Mouse (Mus musculus) bone marrow, adult 2 months (tissue): ENCODE measurements around the gene Vps11. TPM values are rescaled to one million over a fixed set of nuclear protein-coding genes. Genes with fewer than 3 reads are reported as not detected.
A peak's percentile ranks its signal among the peaks of the same experiment; 100 is the strongest.
"Not testable (repeated sequence)": the region's sequence is repeated elsewhere in the genome, so short reads cannot be mapped to it uniquely, and the experiment has no call there.

Source experiments
- H3K27ac ChIP-seq: fragments of 200-500 bp; 2 replicates; pipeline ENCODE4 v1.5.1; 2012; ENCODE audit warnings: low read depth, mild to moderate bottlenecking, control low read depth, inconsistent platforms, low read length; ENCODE audit not compliant: control insufficient read depth, poor library complexity, insufficient read depth
- H3K4me1 ChIP-seq: fragments of 200-500 bp; 2 replicates; pipeline ENCODE4 v1.6.1; 2011; ENCODE audit warnings: low read length; ENCODE audit not compliant: control insufficient read depth, insufficient read depth
- H3K4me3 ChIP-seq: fragments of 200-500 bp; replicated peaks from 2 replicates; pipeline ENCODE3; 2011; ENCODE audit warnings: mild to moderate bottlenecking, low read depth, low read length, control low read depth; ENCODE audit not compliant: control insufficient read depth
- CTCF ChIP-seq: fragments of 200-500 bp; IDR thresholded peaks from 2 replicates; pipeline ENCODE4 v1.5.1; 2011; ENCODE audit warnings: low read length, control low read depth; ENCODE audit not compliant: control insufficient read depth, insufficient read depth
- POLR2A ChIP-seq: fragments of 200-500 bp; IDR thresholded peaks from 2 replicates; pipeline ENCODE4 v1.6.1; 2011; ENCODE audit warnings: low read depth, mild to moderate bottlenecking, control low read depth, low read length, borderline replicate concordance; ENCODE audit not compliant: control insufficient read depth
- WGBS: fragments of 180-500 bp; shearing (Covaris S2); methylation state at CpG from one replicate; pipeline ENCODE4 v1.1.7; 2018; 5-methylcytosine and 5-hydroxymethylcytosine counted together
- polyA plus RNA-seq: library from polyadenylated mRNA; stranded (reverse); fragments of >200 nt; gene quantifications from 2 replicates; pipeline ENCODE4 v1.2.4, GENCODE M21; 2011; ENCODE audit warnings: low replicate concordance; ENCODE audit not compliant: missing spikeins, insufficient read depth, insufficient read length

Vps11 gene
- polyA plus RNA-seq, 1 experiment = 29.6 TPM

DNA sequence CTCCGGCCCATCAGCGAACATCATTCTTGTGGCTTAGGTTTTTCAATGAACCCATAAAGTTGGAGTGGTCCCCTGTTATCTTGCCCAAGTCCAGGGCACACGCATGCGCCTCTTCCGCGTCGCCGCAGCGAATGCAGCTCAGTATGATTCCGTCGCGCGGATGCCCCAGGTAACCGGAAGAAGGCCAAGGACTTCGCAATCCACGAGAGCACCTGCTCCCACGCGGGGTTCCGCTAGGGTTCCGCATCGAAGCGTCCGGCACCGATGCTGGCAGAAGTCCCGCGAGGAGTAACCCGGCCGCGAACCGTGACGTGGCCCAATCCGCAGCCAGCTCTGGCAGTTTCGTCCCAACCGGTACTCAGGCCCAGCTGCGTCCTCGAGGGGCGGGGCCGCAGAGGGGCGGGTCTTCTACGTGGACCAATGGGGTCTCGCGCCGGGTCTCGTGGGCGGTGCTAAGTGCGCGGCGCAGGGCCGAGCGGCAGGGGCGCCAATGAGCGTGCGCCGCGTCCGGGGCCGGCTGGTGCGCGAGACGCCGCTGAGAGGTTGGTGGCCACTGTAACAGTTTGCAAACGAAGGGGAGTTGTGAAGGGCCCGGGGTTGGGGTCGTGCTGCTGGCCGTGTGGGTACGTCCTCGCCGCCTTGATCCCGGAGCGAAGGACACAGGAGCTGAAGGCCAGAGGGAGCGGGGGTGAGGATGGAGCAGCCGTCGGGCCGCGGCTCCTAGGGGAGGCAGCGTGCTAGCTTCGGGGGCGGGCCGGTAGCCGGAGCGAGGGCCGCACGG lies 17.8 kb upstream of the Vps11 start, which contains the start of gene Hyou1:
TSS of gene Hyou1 (plus strand) at position 437 of the 781 bp plus-strand sequence.
- Histone ChIP-seq H3K4me3 (peak within 1 kb of the TSS; percentile 97), H3K4me1 (peaks cover 1% of the 10 kb centered on the region; the same call in 1 of the 2 replicates), H3K27ac (peak within 1 kb of the TSS; percentile 86)
- TF ChIP-seq POLR2A (peak; percentile 88; the same call in 1 of the 2 replicates), CTCF (no peak)
- WGBS = under 1% methylated on average over 81 of the region's 83 CpGs

DNA sequence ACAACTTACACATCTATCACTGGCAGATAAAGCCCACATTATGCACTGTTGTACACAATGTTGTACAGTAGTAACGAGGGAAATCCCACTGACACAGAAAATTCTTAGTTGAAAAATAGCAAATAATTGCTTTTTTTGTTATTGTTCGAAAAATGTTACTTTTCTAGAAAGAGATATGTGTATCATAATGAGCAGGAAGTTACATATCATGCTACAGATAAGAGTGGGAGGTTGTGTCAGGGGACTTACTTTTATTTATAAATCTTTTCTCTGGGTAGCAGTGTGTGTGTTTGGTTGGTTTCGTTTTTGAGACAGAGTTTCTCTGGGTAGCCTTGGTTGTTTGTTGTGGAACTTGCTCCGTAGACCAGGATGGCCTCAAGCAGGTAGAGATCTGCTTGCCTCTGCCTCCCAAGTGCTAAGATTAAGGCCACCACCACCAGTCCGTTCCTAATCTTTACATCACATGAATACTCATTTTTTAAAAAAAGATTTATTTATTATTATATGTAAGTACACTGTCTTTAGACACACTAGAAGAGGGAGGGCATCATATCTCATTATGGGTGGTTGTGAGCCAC lies 16.8 kb upstream of the Vps11 start:
- TF ChIP-seq POLR2A (no peak), CTCF (no peak)
- peak overlapping the region; percentile 35 for H3K4me3 ChIP-seq
- peaks cover 1% of the 10 kb centered on the region; the same call in 1 of the 2 replicates for H3K4me1 ChIP-seq
- 46% methylated on average over 5 of the region's 5 CpGs for WGBS
- H3K27ac ChIP-seq = no peak overlapping the region

- 68% methylated on average over 2 of the region's 2 CpGs for WGBS
- H3K27ac ChIP-seq, H3K4me1 ChIP-seq, H3K4me3 ChIP-seq: not testable (repeated sequence)
Measured at GRCm38 (mm10) chr9:44377335-44377734, 15.9 kb upstream of the Vps11 start.

GRCm38 (mm10) chr9:44376141-44376540 lies 14.7 kb upstream of the Vps11 start:
- no peak overlapping the region for H3K27ac ChIP-seq
- 90% methylated on average over 6 of the region's 6 CpGs for WGBS
- H3K4me1 ChIP-seq = peaks cover 1% of the 10 kb centered on the region; the same call in 1 of the 2 replicates
- TF ChIP-seq CTCF (no peak), POLR2A (no peak)
- H3K4me3 ChIP-seq = no peak overlapping the region

DNA sequence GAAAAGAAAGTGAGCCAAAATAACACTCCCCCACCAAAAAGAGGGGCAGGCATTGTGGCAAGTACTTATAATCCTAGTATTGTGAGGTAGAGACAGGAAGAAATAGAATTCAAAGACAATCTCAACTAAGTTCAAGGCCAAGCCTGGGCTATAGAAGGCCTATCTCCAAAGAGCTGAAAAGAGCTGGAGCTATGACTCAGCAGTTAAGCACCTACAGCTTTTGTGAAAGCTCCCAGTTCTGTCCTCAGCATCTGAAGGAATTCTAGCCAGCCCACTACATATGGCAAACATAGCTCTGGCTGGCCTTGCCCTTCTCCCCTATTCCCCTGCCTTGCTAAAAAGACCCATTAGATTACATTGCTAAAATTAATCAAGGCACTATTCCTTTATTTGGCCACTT lies 11.9 kb upstream of the Vps11 start:
- H3K4me3 ChIP-seq = no peak overlapping the region
- no peak overlapping the region for H3K27ac ChIP-seq
- no peak for TF ChIP-seq CTCF
- no peak for TF ChIP-seq POLR2A
- H3K4me1 ChIP-seq = no peaks in the 10 kb centered on the region

DNA sequence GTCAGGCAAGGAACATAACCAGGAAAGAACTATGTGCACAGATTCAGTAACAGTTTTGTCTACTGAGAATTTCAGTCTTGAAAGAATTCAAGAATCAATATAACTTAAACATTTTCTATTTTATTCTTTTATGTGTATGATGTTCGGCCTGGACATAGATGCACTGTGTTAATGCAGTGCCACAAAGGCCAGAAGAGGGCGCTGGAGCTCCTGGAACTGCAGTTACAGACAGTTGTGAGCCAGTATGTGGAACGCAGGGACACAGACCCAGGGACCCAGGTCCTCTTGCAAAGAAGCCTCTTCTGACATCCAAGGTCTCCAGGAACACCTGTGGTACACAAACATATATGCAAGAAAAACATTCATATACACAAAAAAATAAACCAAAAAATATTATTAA lies 3.0 kb upstream of the Vps11 start:
- no peak for TF ChIP-seq POLR2A
- peak; percentile 47; the same call in 1 of the 2 replicates for TF ChIP-seq CTCF
- no peak overlapping the region for H3K27ac ChIP-seq
- H3K4me3 ChIP-seq = no peak overlapping the region
- peaks cover 1% of the 10 kb centered on the region; the same call in 1 of the 2 replicates for H3K4me1 ChIP-seq
- WGBS = 61% methylated on average over 3 of the region's 3 CpGs

DNA sequence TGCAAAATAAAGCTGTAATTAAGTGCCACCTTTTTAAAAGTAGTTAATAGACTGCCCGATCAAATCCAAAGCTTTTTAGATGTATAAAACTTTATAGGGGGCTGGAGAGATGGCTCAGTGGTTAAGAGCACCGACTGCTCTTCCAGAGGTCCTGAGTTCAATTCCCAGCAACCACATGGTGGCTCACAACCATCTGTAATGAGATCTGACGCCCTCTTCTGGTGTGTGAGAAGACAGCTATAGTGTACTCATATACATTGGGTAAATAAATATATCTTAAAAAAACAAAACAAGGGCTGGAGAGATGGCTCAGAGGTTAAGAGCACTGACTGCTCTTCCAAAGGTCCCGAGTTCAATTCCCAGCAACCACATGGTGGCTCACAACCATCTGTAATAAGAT lies 461 bp upstream of the Vps11 start:
- 34% methylated on average over 4 of the region's 4 CpGs for WGBS
- H3K4me1 ChIP-seq = not testable (repeated sequence)

GRCm38 (mm10) chr9:44357207-44357606 lies 4.3 kb downstream of the Vps11 start:
- Histone ChIP-seq H3K4me3 (no peak overlapping the region), H3K4me1 (peaks cover 1% of the 10 kb centered on the region; the same call in 1 of the 2 replicates), H3K27ac (no peak overlapping the region)
- TF ChIP-seq POLR2A = no peak
- no peak for TF ChIP-seq CTCF
- WGBS = 68% methylated on average over 4 of the region's 4 CpGs

More for the DNA sequence above, 461 bp upstream of the Vps11 start:
- peak overlapping the region; percentile 89; the same call in 1 of the 2 replicates for H3K27ac ChIP-seq
- H3K4me3 ChIP-seq = not testable (repeated sequence)
